Mouse (Mus musculus) embryonic facial prominence, embryonic 11.5 days (tissue): ENCODE measurements around the gene Uba5. TPM values are rescaled to one million over a fixed set of nuclear protein-coding genes. Genes with fewer than 3 reads are reported as not detected.

Source experiments
- polyA plus RNA-seq: library from polyadenylated mRNA; unstranded; fragments of >200 nt; fragmentation: Nextera tagmentation; extraction: Ambion mirVana; gene quantifications from 2 replicates; pipeline ENCODE4 v1.2.1, GENCODE M21; 2014

Gene Uba5
- polyA plus RNA-seq, 1 experiment from 2014 or later, result 77.3 TPM

Other genes starting within 250 kb of the Uba5 start
- gene Nphp3, start 60.6 kb downstream of the Uba5 start, polyA plus RNA-seq, result 4.0 and 4.7 TPM in 2 replicates
- not detected in 2 replicates for gene Gm28305, start 22.5 kb downstream of the Uba5 start, polyA plus RNA-seq
- gene Acad11, start 243 bp upstream of the Uba5 start, polyA plus RNA-seq, result 10.9 and 11.1 TPM in 2 replicates
- 0.15 and 0.17 TPM in 2 replicates for gene Ackr4, start 63.8 kb upstream of the Uba5 start, polyA plus RNA-seq
- gene Dnajc13, start 199.8 kb upstream of the Uba5 start, polyA plus RNA-seq, result 20.4 and 23.4 TPM in 2 replicates